Mouse (Mus musculus) stomach, embryonic 15.5 days (tissue): ENCODE results near the gene Cnot4. TPM values are rescaled to one million over a fixed set of nuclear protein-coding genes. Genes with fewer than 3 reads are reported as not detected.

Experiments used
- ATAC-seq: fragments of 200-750 bp; cut with Nextera tagmentation; 2 replicates; pipeline ENCODE4 v1.8.0; 2017; ENCODE audit warnings: low read depth, moderate number of reproducible peaks, moderate TSS enrichment; ENCODE audit not compliant: insufficient read depth, low FRiP score
- H3K27ac ChIP-seq: fragments of 300-500 bp; sonication (generic); 2 replicates; pipeline ENCODE4 v1.5.1; 2015; ENCODE audit warnings: mild to moderate bottlenecking, inconsistent platforms
- H3K27me3 ChIP-seq: fragments of 300-500 bp; sonication (generic); replicated peaks from 2 replicates; pipeline ENCODE4 v1.6.1; 2015; ENCODE audit warnings: inconsistent platforms
- H3K36me3 ChIP-seq: fragments of 300-500 bp; sonication (generic); 2 replicates; pipeline ENCODE4 v1.6.1; 2015; ENCODE audit warnings: inconsistent platforms
- H3K4me1 ChIP-seq: fragments of 300-500 bp; sonication (generic); 2 replicates; pipeline ENCODE4 v1.6.1; 2015; ENCODE audit warnings: inconsistent platforms
- H3K4me2 ChIP-seq: fragments of 300-500 bp; sonication (generic); 2 replicates; pipeline ENCODE4 v1.6.1; 2015; ENCODE audit warnings: mild to moderate bottlenecking, inconsistent platforms
- H3K4me3 ChIP-seq: fragments of 300-500 bp; sonication (generic); replicated peaks from 2 replicates; pipeline ENCODE4 v1.5.1; 2015; ENCODE audit warnings: inconsistent platforms
- H3K9ac ChIP-seq: fragments of 300-500 bp; sonication (generic); 2 replicates; pipeline ENCODE4 v1.6.1; 2015; ENCODE audit warnings: inconsistent platforms
- H3K9me3 ChIP-seq: fragments of 300-500 bp; sonication (generic); 2 replicates; pipeline ENCODE4 v1.6.1; 2016; ENCODE audit warnings: inconsistent platforms
- WGBS: fragments of 180-500 bp; shearing (Covaris S2); methylation state at CpG from one replicate; pipeline ENCODE4 v1.1.7; 2015; 5-methylcytosine and 5-hydroxymethylcytosine counted together
- polyA plus RNA-seq: library from polyadenylated mRNA; unstranded; fragments of >200 nt; fragmentation: Nextera tagmentation; extraction: Ambion mirVana; gene quantifications from 2 replicates; pipeline ENCODE4 v1.2.1, GENCODE M21; 2015

Cnot4 gene
- polyA plus RNA-seq, 1 experiment from 2014 or later: 22.7 TPM

DNA sequence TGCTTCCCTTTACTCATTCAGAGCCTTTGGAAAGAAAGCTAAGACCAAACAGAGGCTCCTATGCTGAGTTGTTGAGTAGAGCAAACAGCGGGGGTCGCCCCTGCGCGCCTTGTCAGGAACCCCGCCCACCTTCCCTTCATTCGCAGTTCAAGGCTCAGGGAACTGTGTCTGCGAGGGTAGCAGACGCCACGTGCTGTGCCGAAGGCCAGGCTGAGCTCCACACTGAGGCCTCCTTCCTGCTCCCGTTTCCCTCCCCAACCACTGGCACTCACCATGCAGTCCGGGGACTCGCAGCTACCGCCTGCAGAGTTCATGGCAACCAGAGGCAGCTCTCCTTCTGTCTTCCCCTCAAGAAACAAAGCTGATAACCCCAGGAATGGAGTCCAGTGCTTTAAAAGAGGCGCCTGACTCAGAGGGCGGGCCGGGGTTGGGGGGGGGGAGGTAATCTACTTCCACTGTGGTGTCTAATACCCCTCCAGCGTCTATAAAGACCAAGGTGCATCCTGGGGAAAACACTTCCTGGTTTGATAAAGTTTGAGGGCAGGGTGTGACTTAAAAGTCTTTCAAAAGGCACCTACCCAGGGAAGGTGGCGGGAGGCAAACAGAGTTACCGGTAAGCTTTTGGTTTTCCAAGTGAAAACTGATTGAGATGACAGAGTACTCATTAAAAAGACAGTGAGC lies 145.3 kb downstream of the Cnot4 start, which contains the start of gene Slc23a4:
Gene Slc23a4 (minus strand): TSS at position 324 of the 681 bp plus-strand sequence.
- 11% methylated on average over 20 of the region's 20 CpGs for WGBS
- peak; percentile 61 for ATAC-seq
- Histone ChIP-seq H3K36me3 (no peaks in the 10 kb centered on the region), H3K9ac (no peak within 1 kb of the TSS), H3K27ac (peak within 1 kb of the TSS; percentile 7; the same call in 1 of the 2 replicates), H3K9me3 (no peaks in the 10 kb centered on the region), H3K4me1 (peaks cover 9% of the 10 kb centered on the region; the same call in 1 of the 2 replicates), H3K4me3 (no peak within 1 kb of the TSS), H3K4me2 (peak within 1 kb of the TSS; percentile 44), H3K27me3 (no peaks in the 10 kb centered on the region)

DNA sequence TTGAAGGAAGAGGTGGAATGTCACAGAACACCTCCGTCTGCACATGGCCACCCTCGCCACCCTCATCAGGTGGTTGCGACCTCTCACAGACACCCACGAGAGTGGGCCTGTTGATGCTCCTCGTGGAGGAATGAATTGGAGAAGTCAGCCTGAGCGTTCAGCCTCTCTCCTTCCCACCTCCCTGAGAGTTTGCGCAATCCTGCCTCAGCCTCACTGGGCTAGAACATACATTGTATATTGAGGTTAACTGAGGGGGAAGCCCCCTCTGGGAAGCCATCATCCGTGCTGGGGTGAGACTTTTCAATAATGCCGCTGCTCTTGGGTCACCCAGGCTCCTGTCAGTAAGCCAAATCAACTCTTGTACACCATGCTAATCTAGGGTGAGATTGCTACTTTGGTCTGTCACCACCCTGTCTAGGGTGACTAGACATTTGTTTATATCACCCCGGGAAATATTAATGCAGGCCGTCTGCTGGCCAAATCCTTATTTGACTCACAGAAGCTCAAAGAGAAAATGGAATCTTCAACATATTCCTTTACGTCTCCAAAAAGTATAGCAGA lies 146.4 kb downstream of the Cnot4 start:
- Histone ChIP-seq H3K4me3 (no peak overlapping the region), H3K4me1 (peaks cover 9% of the 10 kb centered on the region; the same call in 1 of the 2 replicates), H3K27ac (no peak overlapping the region), H3K36me3 (no peaks in the 10 kb centered on the region), H3K27me3 (no peaks in the 10 kb centered on the region), H3K4me2 (no peak overlapping the region), H3K9me3 (no peaks in the 10 kb centered on the region), H3K9ac (no peak overlapping the region)
- 69% methylated on average over 12 of the region's 12 CpGs for WGBS
- no peak for ATAC-seq

DNA sequence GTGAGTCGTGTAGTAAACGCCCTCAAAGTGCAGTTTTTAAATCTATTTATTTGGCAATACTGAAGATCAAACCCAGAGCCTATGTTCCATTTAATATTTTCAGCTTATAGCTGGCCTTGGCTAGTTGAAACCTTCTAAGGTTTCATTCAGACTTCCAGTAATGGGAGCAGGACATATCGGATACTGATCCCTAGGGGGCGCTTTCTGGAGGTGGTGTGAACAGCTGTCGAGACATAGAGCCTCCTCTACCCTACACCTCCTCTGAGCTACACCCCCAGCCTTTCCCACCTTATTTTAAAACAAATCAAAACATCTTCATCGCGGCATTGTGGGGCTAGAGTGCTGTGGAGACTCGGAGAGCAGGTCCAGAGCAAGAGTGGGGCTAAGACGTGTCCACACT lies 152.9 kb downstream of the Cnot4 start:
- 59% methylated on average over 9 of the region's 9 CpGs for WGBS
- H3K9me3 ChIP-seq: no peaks in the 10 kb centered on the region
- ATAC-seq: no peak

DNA sequence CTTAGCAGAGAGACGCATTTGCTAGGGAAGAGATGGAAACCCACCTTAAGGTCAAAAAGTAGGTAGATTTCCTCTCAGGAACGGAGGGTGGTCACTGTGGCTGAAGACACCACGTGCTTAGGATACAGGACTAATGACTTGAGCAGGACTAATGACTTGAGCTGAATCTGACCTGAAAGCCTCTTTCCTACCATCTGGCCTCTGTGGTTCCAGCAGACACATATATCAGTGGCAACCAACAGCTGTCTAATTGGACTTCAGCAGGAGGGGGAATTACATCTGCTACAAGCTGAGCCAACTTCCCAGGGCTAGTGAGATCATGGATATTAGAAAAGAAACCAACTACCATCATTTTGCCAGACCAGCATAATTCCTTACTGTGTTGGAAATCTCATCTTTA lies 154.2 kb downstream of the Cnot4 start:
- Histone ChIP-seq H3K9ac (no peak overlapping the region), H3K4me2 (no peak overlapping the region), H3K36me3 (no peaks in the 10 kb centered on the region), H3K9me3 (no peaks in the 10 kb centered on the region), H3K27ac (no peak overlapping the region), H3K27me3 (no peaks in the 10 kb centered on the region), H3K4me1 (no peaks in the 10 kb centered on the region), H3K4me3 (no peak overlapping the region)
- no peak for ATAC-seq
- 70% methylated on average over 3 of the region's 3 CpGs for WGBS

More for the DNA sequence above, 152.9 kb downstream of the Cnot4 start:
- Histone ChIP-seq H3K9ac (no peak overlapping the region), H3K36me3 (no peaks in the 10 kb centered on the region), H3K4me3 (no peak overlapping the region), H3K27ac (no peak overlapping the region), H3K4me2 (no peak overlapping the region), H3K27me3 (no peaks in the 10 kb centered on the region), H3K4me1 (no peaks in the 10 kb centered on the region)

Other genes with a start within 250 kb of the Cnot4 start
- gene Wdr91, start 222.8 kb downstream of the Cnot4 start, polyA plus RNA-seq: 9.0 and 9.1 TPM in 2 replicates
- not detected in 2 replicates for gene Stra8, start 213.6 kb downstream of the Cnot4 start, polyA plus RNA-seq
- 4.0 and 4.2 TPM in 2 replicates for gene Slc23a4, start 145.3 kb downstream of the Cnot4 start, polyA plus RNA-seq
- gene Nup205, start 43.7 kb upstream of the Cnot4 start, polyA plus RNA-seq: 29.2 and 29.9 TPM in 2 replicates
- 0.26 and 0.54 TPM in 2 replicates for gene Slc13a4, start 174.4 kb upstream of the Cnot4 start, polyA plus RNA-seq
- 1.3 and 2.4 TPM in 2 replicates for gene Fam180a, start 192.4 kb upstream of the Cnot4 start, polyA plus RNA-seq